Mouse (Mus musculus) retina, postnatal 1 day (tissue): ENCODE results near the gene Kcnj9.

ENCODE experiments used
- DNase-seq: peaks from one replicate; pipeline ENCODE4 v3.0.0-alpha.2; 2012

The Kcnj9 gene

DNA sequence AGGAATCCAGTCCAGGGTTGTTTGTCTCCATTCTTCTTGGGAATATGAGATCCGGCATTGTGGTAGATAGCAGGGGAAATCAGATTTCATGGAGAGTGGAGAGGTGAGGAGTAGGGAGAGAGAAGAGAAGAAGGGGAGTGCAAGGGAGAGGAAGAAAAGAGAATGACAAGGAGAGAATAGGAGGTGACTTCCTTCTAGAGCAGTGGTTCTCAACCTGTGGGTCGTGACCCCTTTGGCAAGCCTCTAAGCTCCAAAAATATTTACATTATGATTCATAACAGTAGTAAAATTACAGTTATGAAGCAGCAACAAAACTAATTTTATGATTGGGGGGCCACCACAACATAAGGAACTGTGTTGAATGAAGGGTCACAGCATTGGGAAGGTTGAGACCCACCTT lies 3.8 kb upstream of the Kcnj9 start:
- DNase-seq, result no peak

GRCm38 (mm10) chr1:172331422-172331947 lies 2.4 kb upstream of the Kcnj9 start:
- no peak for DNase-seq

- DNase-seq, result no peak
Observed at GRCm38 (mm10) chr1:172329616-172330015, 498 bp upstream of the Kcnj9 start.

DNA sequence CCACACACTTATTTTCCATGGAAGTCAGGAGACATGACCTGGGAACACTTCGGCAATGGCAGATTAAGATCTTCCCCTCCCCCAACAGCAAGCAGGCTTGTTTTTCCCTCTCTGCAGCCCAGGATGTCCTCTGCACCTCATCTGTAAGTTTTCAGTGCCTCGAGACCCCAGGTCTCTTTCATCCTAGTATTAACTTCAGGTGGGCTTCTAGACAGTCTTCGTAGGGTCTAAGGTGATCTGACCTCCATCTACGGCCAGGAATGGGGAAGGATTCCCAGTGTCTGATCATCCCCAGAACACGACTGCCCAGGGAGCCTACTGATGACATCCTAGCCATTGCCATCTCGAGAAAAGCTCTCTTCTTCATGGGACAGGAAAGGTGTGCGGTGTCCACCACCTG lies 657 bp downstream of the Kcnj9 start:
- DNase-seq, result no peak

DNA sequence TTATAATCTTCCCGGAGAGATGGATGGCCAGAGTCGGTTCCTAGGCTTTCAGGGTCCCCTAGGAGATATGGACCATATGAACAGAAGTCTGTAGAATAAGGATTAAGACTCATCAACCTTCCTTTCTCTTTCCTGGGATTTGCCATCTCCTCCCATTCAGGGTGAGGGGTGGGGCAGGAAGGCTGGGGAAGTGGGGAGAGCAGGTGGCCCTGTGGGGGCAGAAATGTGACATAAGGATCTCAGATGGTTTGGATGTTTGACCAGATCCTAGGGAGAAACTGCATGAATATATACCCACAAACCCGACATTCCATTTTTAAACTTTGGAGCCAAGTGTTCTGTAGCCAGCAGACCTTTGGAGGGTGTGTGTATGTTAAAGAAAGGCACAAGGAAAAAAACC lies 1.1 kb downstream of the Kcnj9 start:
- no peak for DNase-seq

DNA sequence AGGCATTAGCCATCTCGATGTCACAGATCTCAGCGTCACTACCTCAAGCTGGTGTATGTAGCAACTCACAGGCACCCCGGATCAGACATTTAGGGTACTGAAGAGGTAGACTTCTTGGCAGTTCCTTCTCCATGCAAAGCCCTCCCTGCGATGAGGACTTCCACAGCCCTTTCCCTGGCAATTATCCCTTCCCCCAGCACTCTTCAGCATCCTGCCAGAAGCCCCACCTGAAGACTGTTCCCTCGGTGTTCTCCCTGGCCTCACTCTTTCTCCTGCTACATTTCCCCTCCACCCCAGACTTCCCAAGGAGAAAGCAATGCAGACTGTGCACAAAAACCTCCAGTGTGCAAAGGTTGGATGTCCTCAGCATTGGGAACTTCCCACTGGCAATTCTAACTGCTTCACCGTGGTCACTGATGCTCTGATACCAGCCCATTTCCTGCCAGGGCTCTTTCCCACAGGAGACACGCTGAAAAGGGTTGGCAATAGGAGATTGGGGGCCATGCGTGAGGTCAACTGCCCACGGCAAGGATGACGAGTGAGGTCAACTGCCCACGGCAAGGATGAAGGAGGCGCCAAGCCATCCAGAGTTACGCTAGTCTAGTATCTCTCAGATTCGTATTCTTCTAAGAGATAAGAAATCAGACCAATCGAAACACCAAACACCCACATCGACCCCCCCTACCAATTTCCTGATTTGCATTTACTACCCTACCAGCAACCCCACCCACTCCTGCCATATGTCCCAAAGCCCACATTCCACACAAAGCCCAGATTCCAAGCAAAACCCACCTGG lies 1.7 kb downstream of the Kcnj9 start:
- no peak for DNase-seq

DNA sequence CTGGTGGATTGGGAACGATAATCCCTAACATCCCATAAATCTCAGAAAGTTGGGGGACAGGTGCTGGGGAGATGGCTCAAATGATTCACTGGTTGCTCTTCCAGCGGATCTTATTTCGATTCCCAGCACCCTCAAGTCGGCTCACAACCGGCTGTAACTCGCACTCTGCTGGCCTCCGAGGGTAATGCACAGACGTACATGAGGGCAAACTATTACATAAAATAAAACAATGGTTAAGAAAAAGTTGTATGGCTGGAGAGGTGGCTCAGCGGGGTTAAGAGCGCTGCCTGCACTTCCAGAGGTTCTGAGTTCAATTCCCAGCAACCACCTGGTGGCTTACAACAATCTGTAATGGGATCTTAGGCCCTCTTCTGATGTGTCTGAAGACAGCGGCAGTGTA lies 2.4 kb downstream of the Kcnj9 start:
- DNase-seq, result no peak

- DNase-seq, result peak; percentile 80
Observed at GRCm38 (mm10) chr1:172325680-172326535, 3.2 kb downstream of the Kcnj9 start.

- peak; percentile 88 for DNase-seq
Observed at GRCm38 (mm10) chr1:172324725-172325124, 4.4 kb downstream of the Kcnj9 start.

GRCm38 (mm10) chr1:172323801-172324359 lies 5.2 kb downstream of the Kcnj9 start:
- no peak for DNase-seq

DNA sequence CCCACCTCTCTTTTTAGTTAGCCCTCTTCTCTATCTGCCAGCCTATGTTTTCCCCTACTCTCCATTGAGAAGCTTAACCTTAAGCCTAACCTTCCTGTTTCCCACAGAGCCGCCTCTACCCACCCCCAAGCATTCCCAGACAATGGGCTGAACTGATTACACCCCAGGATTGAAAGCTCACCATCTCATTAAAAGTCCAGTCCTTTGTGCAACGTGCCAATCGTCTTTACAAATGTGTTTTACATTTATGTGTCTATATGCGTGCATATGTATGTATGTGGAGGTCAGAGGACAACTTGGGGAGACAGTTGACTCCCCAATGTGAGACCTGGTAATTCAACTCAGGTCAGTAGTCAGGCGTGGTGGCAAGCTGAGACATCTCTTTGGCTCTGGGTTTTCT lies 5.8 kb downstream of the Kcnj9 start:
- DNase-seq, result no peak

DNA sequence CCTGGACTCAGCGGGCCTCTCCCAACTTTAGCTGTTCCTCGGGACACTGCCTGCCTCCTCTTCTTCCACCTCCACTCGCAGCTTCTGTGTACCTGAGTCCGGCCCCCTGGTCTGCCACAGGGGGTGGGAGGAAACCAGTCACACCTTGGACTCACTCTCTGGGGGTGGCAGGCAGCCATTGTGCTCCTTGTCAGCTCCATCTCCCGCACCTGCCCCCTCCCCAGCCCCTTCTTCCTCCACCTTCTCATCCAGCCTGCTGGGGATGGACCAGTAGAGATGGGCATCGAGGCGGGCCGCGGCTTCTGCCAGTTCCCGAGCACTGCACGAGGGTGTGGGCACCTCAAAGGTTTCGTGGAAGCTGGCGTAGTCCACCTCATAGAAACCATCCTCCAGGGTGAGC lies 6.4 kb downstream of the Kcnj9 start:
- no peak for DNase-seq

- DNase-seq, result peak; percentile 67
Observed at GRCm38 (mm10) chr1:172319921-172320411, 9.2 kb downstream of the Kcnj9 start.

DNA sequence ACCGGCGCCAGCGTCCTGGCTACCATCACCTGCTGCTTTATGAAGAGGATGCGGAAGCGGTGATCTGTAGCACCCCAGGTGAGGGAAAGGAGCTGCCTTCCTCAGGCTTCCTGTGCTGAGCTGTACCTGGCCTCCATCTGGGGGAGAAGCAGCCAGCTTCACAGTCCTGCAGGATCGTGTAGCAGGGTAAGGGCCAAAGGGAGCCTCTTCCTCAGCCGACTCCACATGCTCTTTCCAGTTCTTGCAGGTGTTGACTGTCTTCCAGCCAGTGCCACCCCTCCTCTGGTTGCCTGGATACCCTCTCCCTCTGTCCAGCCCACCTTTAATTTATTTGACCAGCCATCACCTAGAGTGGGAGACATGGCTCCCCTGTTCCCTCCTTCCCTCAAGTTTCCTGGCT lies 9.8 kb downstream of the Kcnj9 start:
- no peak for DNase-seq

GRCm38 (mm10) chr1:172318424-172319035 lies 10.6 kb downstream of the Kcnj9 start:
- no peak for DNase-seq

DNA sequence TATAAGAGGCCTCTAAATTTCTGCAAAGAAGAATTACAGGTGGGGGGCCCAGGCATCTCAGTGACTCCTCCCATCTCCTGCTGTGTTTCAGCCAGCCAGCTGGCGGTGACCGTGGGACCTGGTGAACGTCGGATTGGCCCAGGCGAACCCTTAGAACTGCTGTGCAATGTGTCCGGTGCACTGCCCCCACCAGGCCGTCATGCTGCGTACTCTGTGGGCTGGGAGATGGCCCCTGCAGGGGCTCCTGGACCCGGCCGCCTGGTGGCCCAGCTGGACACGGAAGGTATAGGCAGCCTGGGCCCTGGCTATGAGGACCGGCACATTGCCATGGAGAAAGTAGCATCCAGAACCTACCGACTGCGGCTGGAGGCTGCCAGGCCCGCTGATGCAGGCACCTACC lies 11.2 kb downstream of the Kcnj9 start:
- DNase-seq, result no peak

DNA sequence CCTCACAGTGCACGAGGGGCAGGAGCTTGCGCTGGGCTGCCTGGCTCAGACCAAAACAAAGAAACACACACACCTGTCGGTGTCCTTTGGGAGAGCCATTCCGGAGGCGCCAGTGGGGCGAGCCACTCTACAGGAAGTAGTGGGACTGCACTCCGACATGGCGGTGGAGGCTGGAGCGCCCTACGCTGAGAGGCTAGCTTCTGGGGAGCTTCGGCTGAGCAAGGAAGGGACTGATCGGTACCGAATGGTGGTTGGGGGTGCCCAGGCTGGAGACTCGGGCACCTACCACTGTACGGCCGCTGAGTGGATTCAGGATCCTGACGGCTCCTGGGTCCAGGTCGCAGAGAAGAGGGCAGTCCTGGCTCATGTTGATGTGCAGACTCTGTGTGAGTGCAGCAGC lies 11.7 kb downstream of the Kcnj9 start:
- no peak for DNase-seq

GRCm38 (mm10) chr1:172314911-172315310 lies 14.2 kb downstream of the Kcnj9 start:
- no peak for DNase-seq

GRCm38 (mm10) chr1:172313613-172314411 lies 15.3 kb downstream of the Kcnj9 start:
- no peak for DNase-seq

- DNase-seq, result peak; percentile 58
Observed at GRCm38 (mm10) chr1:172312768-172313561, 16.2 kb downstream of the Kcnj9 start.
